Mouse (Mus musculus) erythroblast, embryonic 14.5 days (primary cell): ENCODE results near the gene Hoxc5. TPM values are rescaled to one million over a fixed set of nuclear protein-coding genes. Genes with fewer than 3 reads are reported as not detected.

Source experiments
- H3K27me3 ChIP-seq: 2 replicates; pipeline ENCODE4 v1.6.1; 2012; ENCODE audit warnings: inconsistent platforms; ENCODE audit not compliant: control insufficient read depth
- H3K36me3 ChIP-seq: 2 replicates; pipeline ENCODE4 v1.6.1; 2012; ENCODE audit warnings: mild to moderate bottlenecking, inconsistent platforms; ENCODE audit not compliant: control insufficient read depth
- H3K4me1 ChIP-seq: 2 replicates; pipeline ENCODE4 v1.6.1; 2012; ENCODE audit warnings: inconsistent platforms; ENCODE audit not compliant: control insufficient read depth
- H3K4me3 ChIP-seq: replicated peaks from 2 replicates; pipeline ENCODE3; 2012; ENCODE audit warnings: moderate library complexity, mild to moderate bottlenecking, inconsistent platforms
- H3K9me3 ChIP-seq: 2 replicates; pipeline ENCODE4 v1.6.1; 2012; ENCODE audit warnings: low read length, inconsistent platforms, mixed read lengths; ENCODE audit not compliant: control insufficient read depth
- GATA1 ChIP-seq: IDR thresholded peaks from 2 replicates; pipeline ENCODE4 v1.6.1; 2012; ENCODE audit warnings: low read length, inconsistent platforms, mixed read lengths
- TAL1 ChIP-seq: IDR thresholded peaks from 3 replicates; pipeline ENCODE4 v1.6.1; 2012; ENCODE audit warnings: low read length, inconsistent platforms, mixed read lengths
- polyA plus RNA-seq: library from polyadenylated mRNA; stranded (reverse); fragments of >175 nt; gene quantifications from 2 replicates; pipeline ENCODE4 v1.2.3, GENCODE M21; 2012

The Hoxc5 gene
- polyA plus RNA-seq, 1 experiment, result not detected

DNA sequence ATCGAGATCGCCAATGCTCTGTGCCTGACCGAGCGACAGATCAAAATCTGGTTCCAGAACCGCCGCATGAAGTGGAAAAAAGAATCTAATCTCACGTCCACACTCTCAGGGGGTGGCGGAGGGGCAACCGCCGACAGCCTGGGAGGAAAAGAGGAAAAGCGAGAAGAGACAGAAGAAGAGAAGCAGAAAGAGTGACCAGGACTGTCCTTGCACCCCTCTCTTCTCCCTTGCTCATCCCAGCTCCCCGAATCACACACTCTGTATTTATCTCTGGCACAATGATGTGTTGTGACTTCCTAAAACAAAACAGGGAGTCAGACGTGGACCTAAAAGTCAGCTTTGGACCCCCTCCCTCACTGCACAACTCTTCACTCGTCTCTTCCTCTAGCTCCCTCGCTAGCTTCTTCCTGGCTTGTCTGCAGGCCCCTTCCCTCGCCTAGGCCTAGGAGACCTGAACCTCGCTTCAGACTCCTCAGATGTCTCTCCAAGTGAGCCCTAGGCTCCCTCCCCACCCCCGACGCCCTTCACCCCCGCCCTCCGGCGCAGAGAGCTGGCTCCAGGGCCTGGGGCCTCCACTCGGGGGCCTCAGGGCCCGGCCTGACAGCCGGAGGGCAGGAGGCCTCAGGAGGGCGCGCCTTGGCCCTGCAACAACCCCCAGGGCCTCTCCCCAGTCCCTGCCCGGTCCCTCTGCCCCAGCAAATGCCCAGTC lies 43.8 kb downstream of the Hoxc5 start:
- H3K36me3 ChIP-seq, result no peaks in the 10 kb centered on the region
- TF ChIP-seq TAL1 (no peak), GATA1 (no peak)
- no peaks in the 10 kb centered on the region for H3K4me1 ChIP-seq
- H3K4me3 ChIP-seq, result no peak overlapping the region
- peaks cover 4% of the 10 kb centered on the region; the same call in 1 of the 2 replicates for H3K9me3 ChIP-seq
- peaks cover 100% of the 10 kb centered on the region for H3K27me3 ChIP-seq

DNA sequence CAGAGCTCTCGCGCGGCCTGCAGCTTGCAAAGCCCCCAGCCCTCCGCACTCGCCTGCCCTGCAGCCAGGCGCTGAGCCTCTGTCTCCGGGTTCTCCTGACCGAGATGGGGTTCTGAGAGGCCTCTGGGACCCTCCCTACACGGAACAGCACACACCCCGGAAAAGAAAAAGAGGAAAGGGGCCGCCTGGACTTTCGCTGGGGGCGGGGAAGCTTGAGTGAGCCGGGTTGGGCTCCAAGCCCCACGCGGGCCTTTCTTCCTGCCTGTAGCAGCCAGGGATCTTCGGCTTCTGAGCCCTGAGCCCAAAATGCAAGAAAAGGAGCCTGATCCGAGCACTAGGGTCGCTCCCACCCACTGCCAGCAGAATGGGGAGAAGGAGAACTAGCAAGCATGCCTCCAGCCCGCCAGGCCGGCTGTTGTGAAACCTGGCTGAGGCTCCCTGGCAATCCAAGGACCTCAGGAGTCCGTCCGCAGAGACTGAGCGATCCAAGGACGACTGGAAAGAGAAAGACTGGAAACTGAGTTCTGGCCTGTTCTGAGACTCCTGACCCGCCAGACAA lies 44.8 kb downstream of the Hoxc5 start:
- Histone ChIP-seq H3K36me3 (no peaks in the 10 kb centered on the region), H3K27me3 (peaks cover 100% of the 10 kb centered on the region), H3K4me1 (no peaks in the 10 kb centered on the region), H3K9me3 (peaks cover 4% of the 10 kb centered on the region; the same call in 1 of the 2 replicates), H3K4me3 (no peak overlapping the region)
- TF ChIP-seq GATA1 (no peak), TAL1 (no peak)

DNA sequence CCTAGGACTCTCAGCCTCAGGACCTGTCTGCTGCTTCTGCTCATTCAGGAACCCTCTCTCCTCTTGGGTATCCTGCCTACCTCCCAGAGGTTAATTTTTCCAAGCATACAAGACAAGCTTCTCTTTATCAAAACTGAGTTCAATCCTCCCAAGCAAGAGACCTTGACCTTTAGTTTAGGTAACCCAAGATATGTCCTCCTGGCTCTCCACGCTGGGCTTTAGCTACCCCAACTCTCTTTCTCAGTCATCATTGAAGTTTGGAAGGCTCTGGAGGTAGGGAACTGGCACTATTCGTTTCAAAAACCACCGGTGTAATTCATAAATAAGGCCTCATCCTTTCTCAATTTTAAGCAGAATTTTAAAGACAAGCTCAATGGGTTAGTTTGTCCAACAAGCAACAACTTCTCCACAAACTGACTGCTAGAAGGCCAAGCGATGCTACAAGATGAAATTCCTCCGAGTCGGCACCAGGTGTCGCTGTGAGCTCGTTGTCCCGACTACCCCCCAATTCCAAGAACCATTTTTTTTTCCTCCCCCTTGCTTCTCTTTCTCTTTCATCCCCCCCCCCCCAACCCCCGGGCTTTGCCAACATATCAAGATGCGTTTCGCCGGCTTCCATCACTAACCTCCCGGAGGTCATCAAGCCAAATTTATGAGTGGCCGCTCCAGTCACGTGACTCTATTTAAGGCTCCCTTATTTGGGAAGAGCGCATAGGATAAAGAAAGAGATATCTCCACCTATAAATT lies 46.2 kb downstream of the Hoxc5 start:
- Histone ChIP-seq H3K36me3 (no peaks in the 10 kb centered on the region), H3K9me3 (peaks cover 4% of the 10 kb centered on the region; the same call in 1 of the 2 replicates), H3K4me3 (no peak overlapping the region), H3K4me1 (no peaks in the 10 kb centered on the region), H3K27me3 (peaks cover 100% of the 10 kb centered on the region)
- TF ChIP-seq GATA1 (no peak), TAL1 (no peak)

DNA sequence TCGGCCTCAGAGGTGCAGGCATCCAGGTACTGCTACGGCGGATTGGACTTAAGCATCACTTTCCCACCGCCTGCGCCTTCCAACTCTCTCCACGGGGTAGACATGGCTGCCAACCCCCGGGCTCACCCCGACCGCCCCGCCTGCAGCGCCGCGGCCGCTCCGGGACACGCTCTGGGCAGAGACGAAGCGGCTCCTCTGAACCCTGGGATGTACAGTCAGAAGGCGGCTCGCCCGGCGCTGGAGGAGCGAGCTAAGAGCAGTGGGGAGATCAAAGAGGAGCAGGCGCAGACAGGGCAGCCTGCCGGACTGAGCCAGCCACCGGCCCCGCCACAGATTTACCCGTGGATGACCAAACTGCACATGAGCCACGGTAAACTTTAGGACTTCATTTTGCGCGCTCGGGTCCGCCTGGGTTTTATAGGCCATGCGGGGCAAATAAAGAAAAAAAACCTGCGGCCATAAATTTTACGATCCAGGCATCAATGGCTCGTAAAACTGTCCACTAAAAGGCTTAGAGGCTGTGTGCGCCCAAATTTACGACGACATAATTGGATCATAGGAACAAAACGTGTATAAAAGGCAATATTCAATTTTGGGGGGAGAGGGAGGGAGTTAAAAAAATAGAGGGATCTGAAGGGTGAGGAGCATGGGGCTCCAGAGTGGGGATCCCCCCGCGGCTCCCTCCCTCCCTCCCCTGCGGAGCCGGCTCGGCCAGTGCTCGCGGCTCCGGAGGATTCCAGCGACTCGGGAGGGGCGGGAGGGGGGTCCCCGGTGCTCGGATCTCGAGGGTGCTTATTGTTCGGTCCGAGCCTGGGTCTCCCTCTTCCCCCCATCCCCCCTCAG lies 47.1 kb downstream of the Hoxc5 start:
- H3K4me1 ChIP-seq, result no peaks in the 10 kb centered on the region
- no peak for TF ChIP-seq TAL1
- no peak for TF ChIP-seq GATA1
- no peaks in the 10 kb centered on the region for H3K36me3 ChIP-seq
- no peak overlapping the region for H3K4me3 ChIP-seq
- H3K9me3 ChIP-seq, result peaks cover 4% of the 10 kb centered on the region; the same call in 1 of the 2 replicates
- peaks cover 100% of the 10 kb centered on the region for H3K27me3 ChIP-seq

DNA sequence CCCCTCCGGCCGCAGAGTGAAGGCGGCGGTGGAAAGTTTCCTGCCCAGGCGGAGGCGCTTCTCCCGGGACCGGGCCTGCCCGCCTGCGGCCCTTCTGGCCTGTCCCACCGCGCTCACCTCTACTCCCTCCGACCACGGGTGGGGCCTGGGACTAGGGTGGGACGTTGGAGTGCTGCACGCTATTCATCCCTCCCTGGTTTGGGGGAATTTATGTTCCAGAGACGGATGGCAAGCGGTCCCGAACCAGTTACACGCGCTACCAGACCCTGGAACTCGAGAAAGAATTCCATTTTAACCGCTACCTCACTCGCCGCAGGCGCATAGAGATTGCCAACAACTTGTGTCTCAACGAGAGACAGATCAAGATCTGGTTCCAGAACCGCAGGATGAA lies 47.8 kb downstream of the Hoxc5 start:
- peaks cover 100% of the 10 kb centered on the region for H3K27me3 ChIP-seq

DNA sequence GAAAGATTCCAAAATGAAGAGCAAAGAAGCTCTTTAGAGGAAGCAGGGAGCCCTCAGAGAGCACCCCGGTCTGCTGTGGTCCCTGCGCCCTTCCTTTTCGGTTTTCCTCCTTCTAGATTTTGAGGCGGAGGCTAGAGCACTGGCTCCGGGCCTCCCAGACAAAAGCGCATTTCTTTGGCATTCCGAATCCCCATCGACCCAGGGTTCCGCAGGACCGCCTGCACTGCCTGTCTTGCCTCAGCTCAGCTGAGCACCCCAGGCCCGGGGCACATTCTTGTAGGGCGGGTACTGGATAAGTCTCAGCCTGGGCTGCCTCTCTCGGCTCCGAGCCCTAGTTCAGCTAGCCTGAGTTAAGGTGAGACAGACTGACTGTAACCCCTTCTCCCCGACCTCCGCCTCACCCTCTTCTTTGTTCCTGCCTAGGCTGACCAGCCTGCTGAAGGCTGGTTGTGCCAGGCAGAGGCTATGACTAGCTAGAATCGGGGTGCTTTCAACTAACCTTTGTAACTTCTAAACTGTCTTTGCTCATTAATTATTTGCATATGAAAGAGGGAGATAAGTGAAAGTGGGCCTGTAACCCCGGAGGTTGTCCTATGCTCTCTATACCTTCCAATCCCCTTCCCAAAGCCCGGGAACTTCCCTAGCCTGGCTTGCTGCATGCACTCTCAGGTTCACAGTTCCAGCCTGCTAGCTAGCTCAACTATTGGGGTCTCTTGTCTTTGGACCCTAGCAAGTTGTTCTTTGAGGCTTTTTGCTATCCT lies 48.3 kb downstream of the Hoxc5 start:
- Histone ChIP-seq H3K9me3 (peaks cover 4% of the 10 kb centered on the region; the same call in 1 of the 2 replicates), H3K4me1 (no peaks in the 10 kb centered on the region), H3K4me3 (no peak overlapping the region), H3K36me3 (no peaks in the 10 kb centered on the region), H3K27me3 (peaks cover 100% of the 10 kb centered on the region)
- no peak for TF ChIP-seq TAL1
- no peak for TF ChIP-seq GATA1

More for the DNA sequence above, 47.8 kb downstream of the Hoxc5 start:
- no peaks in the 10 kb centered on the region for H3K4me1 ChIP-seq
- H3K36me3 ChIP-seq, result no peaks in the 10 kb centered on the region
- peaks cover 4% of the 10 kb centered on the region; the same call in 1 of the 2 replicates for H3K9me3 ChIP-seq
- TF ChIP-seq TAL1 (no peak), GATA1 (no peak)
- H3K4me3 ChIP-seq, result no peak overlapping the region

DNA sequence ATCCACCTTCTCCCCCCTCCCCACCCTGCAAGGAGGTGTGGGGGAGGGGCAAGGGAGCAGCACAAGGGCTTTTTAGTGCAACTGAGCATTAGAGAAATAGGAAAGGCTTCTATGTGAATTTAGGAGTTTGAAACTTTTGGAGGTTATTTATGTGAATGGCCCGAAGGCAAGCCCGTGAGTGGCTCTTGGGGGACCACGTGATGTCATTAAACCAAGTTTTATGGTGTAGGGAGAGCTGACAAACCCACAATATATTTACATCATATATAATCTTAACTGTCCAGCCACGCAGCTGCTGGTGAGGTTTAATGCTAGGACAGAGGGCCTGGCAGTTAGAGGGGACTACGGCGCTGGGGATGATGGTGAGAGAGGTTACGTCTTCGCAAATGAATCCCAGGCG lies 51.4 kb downstream of the Hoxc5 start, which contains the start of gene Hoxc4:
Hoxc4 (plus strand) TSS at position 299 of the 400 bp plus-strand sequence.
- peaks cover 97% of the 10 kb centered on the region for H3K27me3 ChIP-seq
- no peak within 1 kb of the TSS for H3K4me3 ChIP-seq
- no peaks in the 10 kb centered on the region for H3K4me1 ChIP-seq
- no peaks in the 10 kb centered on the region for H3K36me3 ChIP-seq
- TF ChIP-seq TAL1, result no peak
- TF ChIP-seq GATA1, result no peak
- H3K9me3 ChIP-seq, result peaks cover 4% of the 10 kb centered on the region; the same call in 1 of the 2 replicates

DNA sequence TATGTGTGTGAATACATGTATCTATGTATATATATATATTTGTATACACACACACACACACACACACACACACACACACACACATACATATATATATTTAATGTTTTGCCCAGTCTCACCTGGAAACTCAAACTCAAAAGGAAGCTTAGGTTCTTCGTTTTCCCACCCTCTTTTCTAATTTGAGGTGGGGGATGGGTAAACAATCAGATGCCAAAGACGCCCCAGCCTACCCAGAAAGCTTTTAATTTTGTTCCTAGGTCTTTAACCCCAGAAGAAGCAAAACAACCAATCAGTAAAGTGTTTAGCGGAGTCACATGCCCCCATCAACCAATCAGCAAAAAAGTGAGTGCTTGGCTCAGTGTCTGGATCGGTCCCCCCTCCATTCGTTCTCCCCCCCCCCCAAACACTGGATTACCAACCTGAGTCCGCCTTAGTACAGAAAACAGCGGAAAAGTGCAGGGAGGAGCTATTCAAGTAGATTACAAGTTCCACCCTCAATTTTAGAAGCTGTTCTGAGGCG lies 53.7 kb downstream of the Hoxc5 start:
- no peaks in the 10 kb centered on the region for H3K36me3 ChIP-seq
- no peaks in the 10 kb centered on the region for H3K9me3 ChIP-seq
- no peaks in the 10 kb centered on the region for H3K4me1 ChIP-seq
- peaks cover 97% of the 10 kb centered on the region for H3K27me3 ChIP-seq
- TF ChIP-seq TAL1 (no peak), GATA1 (no peak)
- no peak overlapping the region for H3K4me3 ChIP-seq
